Mouse (Mus musculus) heart, postnatal 0 days (tissue): ENCODE measurements around the gene Gm45837. TPM values are rescaled to one million over a fixed set of nuclear protein-coding genes. Genes with fewer than 3 reads are reported as not detected.

Experiments used
- ATAC-seq: fragments of 200-750 bp; cut with Nextera tagmentation; 2 replicates; pipeline ENCODE4 v1.8.0; 2017; ENCODE audit warnings: low read depth, moderate number of reproducible peaks, moderate library complexity; ENCODE audit not compliant: insufficient read depth
- DNase-seq: peaks from one replicate; pipeline ENCODE4 v3.0.0-alpha.2; 2016; ENCODE audit warnings: low spot score
- H3K27ac ChIP-seq: fragments of 300-500 bp; sonication (generic); 2 replicates; pipeline ENCODE4 v1.5.1; 2014; ENCODE audit warnings: low read depth, mild to moderate bottlenecking
- H3K27me3 ChIP-seq: fragments of 300-500 bp; sonication (generic); 2 replicates; pipeline ENCODE4 v1.6.1; 2014; ENCODE audit warnings: low read length, mixed read lengths; ENCODE audit not compliant: control insufficient read depth, insufficient read depth
- H3K36me3 ChIP-seq: fragments of 300-500 bp; sonication (generic); replicated peaks from 2 replicates; pipeline ENCODE4 v1.6.1; 2014; ENCODE audit warnings: low read length, mixed read lengths; ENCODE audit not compliant: control insufficient read depth, insufficient read depth
- H3K4me1 ChIP-seq: fragments of 300-500 bp; sonication (generic); 2 replicates; pipeline ENCODE4 v1.6.1; 2014; ENCODE audit warnings: antibody characterized with exemption; ENCODE audit not compliant: control insufficient read depth, insufficient read depth
- H3K4me2 ChIP-seq: fragments of 300-500 bp; sonication (generic); 2 replicates; pipeline ENCODE4 v1.6.1; 2014; ENCODE audit warnings: low read depth, mild to moderate bottlenecking, low read length, moderate library complexity
- H3K4me3 ChIP-seq: fragments of 300-500 bp; sonication (generic); 2 replicates; pipeline ENCODE4 v1.5.1; 2014; ENCODE audit warnings: low read depth, low read length
- H3K9ac ChIP-seq: fragments of 300-500 bp; sonication (generic); replicated peaks from 2 replicates; pipeline ENCODE4 v1.6.1; 2014; ENCODE audit warnings: low read depth, low read length, mixed read lengths
- H3K9me3 ChIP-seq: fragments of 300-500 bp; sonication (generic); replicated peaks from 2 replicates; pipeline ENCODE4 v1.6.1; 2016; ENCODE audit warnings: low read length; ENCODE audit not compliant: control insufficient read depth
- CTCF ChIP-seq: IDR thresholded peaks from 2 replicates; pipeline ENCODE4 v1.5.1; 2016; ENCODE audit warnings: antibody characterized with exemption, control low read depth, low read depth
- EP300 ChIP-seq: IDR thresholded peaks from 2 replicates; pipeline ENCODE4 v1.6.1; 2016; ENCODE audit warnings: antibody characterized with exemption, low read depth
- WGBS: fragments of 180-500 bp; shearing (Covaris S2); extraction: QIAGEN DNeasy Blood & Tissue Kit; methylation state at CpG from one replicate; pipeline ENCODE4 v1.1.7; 2014; 5-methylcytosine and 5-hydroxymethylcytosine counted together
- polyA plus RNA-seq: library from polyadenylated mRNA; unstranded; fragments of >200 nt; fragmentation: Nextera tagmentation; extraction: Ambion mirVana; gene quantifications from 2 replicates; pipeline ENCODE4 v1.2.1, GENCODE M21; 2015
- total RNA-seq: library from RNA; depleted of rRNA; stranded (reverse); fragments of >200 nt; gene quantifications from 2 replicates; pipeline ENCODE4 v1.2.3, GENCODE M21; 2014; ENCODE audit warnings: low replicate concordance

Gene Gm45837
- total and polyA plus RNA-seq, 2 experiments from 2014 or later: 2.4 to 33.8 TPM

GRCm38 (mm10) chr7:101501236-101501635 is 90.5 kb downstream of the Gm45837 start:
- H3K4me3 ChIP-seq: no peak overlapping the region
- no peak for ATAC-seq
- no peak overlapping the region for H3K4me2 ChIP-seq
- no peaks in the 10 kb centered on the region; the same call in 1 of the 2 replicates for H3K4me1 ChIP-seq
- no peak for DNase-seq
- H3K27me3 ChIP-seq: peaks cover 58% of the 10 kb centered on the region
- 76% methylated on average over 6 of the region's 6 CpGs for WGBS
- no peak overlapping the region for H3K27ac ChIP-seq
- H3K9ac ChIP-seq: no peak overlapping the region
- no peaks in the 10 kb centered on the region for H3K36me3 ChIP-seq
- TF ChIP-seq CTCF (no peak), EP300 (no peak)
- no peaks in the 10 kb centered on the region for H3K9me3 ChIP-seq

GRCm38 (mm10) chr7:101501675-101502074 is 91.0 kb downstream of the Gm45837 start:
- no peak for ATAC-seq
- DNase-seq: no peak
- TF ChIP-seq CTCF: peak; percentile 39
- no peak for TF ChIP-seq EP300

GRCm38 (mm10) chr7:101503351-101503750 is 92.7 kb downstream of the Gm45837 start:
- Histone ChIP-seq H3K9me3 (no peaks in the 10 kb centered on the region), H3K4me2 (no peak overlapping the region), H3K4me1 (no peaks in the 10 kb centered on the region), H3K9ac (no peak overlapping the region), H3K4me3 (no peak overlapping the region), H3K36me3 (no peaks in the 10 kb centered on the region), H3K27me3 (peaks cover 46% of the 10 kb centered on the region), H3K27ac (no peak overlapping the region)
- TF ChIP-seq CTCF: peak; percentile 91
- no peak for TF ChIP-seq EP300
- WGBS: 13% methylated on average over 8 of the region's 8 CpGs
- ATAC-seq (peak; percentile 60), DNase-seq (peak; percentile 60)

More at GRCm38 (mm10) chr7:101501675-101502074, 91.0 kb downstream of the Gm45837 start:
- Histone ChIP-seq H3K9ac (no peak overlapping the region), H3K36me3 (no peaks in the 10 kb centered on the region), H3K27me3 (peaks cover 58% of the 10 kb centered on the region), H3K4me3 (no peak overlapping the region), H3K27ac (no peak overlapping the region), H3K4me1 (no peaks in the 10 kb centered on the region; the same call in 1 of the 2 replicates), H3K9me3 (no peaks in the 10 kb centered on the region), H3K4me2 (no peak overlapping the region)
- WGBS: 71% methylated on average over 6 of the region's 6 CpGs

GRCm38 (mm10) chr7:101503803-101504202 is 93.1 kb downstream of the Gm45837 start:
- no peak for DNase-seq
- Histone ChIP-seq H3K4me2 (no peak overlapping the region), H3K4me3 (no peak overlapping the region), H3K4me1 (no peaks in the 10 kb centered on the region), H3K9ac (no peak overlapping the region), H3K27me3 (peaks cover 41% of the 10 kb centered on the region), H3K9me3 (no peaks in the 10 kb centered on the region), H3K27ac (no peak overlapping the region), H3K36me3 (no peaks in the 10 kb centered on the region)
- 36% methylated on average over 7 of the region's 7 CpGs for WGBS
- no peak for ATAC-seq
- TF ChIP-seq EP300 (no peak), CTCF (no peak)

- DNase-seq (no peak), ATAC-seq (peak; percentile 38; the same call in 1 of the 2 replicates)
- Histone ChIP-seq H3K36me3 (no peaks in the 10 kb centered on the region), H3K9me3 (no peaks in the 10 kb centered on the region), H3K27ac (no peak overlapping the region), H3K4me1 (no peaks in the 10 kb centered on the region), H3K9ac (no peak overlapping the region), H3K27me3 (peaks cover 36% of the 10 kb centered on the region), H3K4me3 (0 out of 2 replicates have a peak overlapping the region, but pooled peaks have one; percentile 15), H3K4me2 (peak overlapping the region; percentile 35)
- TF ChIP-seq EP300: no peak
- no peak for TF ChIP-seq CTCF
- 14% methylated on average over 24 of the region's 24 CpGs for WGBS
These were observed 93.8 kb downstream of the Gm45837 start for GRCm38 (mm10) chr7:101504507-101504906.

GRCm38 (mm10) chr7:101509212-101509611 is 98.5 kb downstream of the Gm45837 start:
- TF ChIP-seq CTCF (no peak), EP300 (no peak)
- Histone ChIP-seq H3K27ac (no peak overlapping the region), H3K4me3 (no peak overlapping the region), H3K4me1 (no peaks in the 10 kb centered on the region), H3K36me3 (no peaks in the 10 kb centered on the region), H3K27me3 (peaks cover 19% of the 10 kb centered on the region; the same call in 1 of the 2 replicates), H3K9me3 (no peaks in the 10 kb centered on the region), H3K4me2 (no peak overlapping the region), H3K9ac (no peak overlapping the region)
- 56% methylated on average over 2 of the region's 2 CpGs for WGBS
- ATAC-seq (no peak), DNase-seq (no peak)
